Mouse (Mus musculus) kidney, embryonic 15.5 days (tissue): ENCODE results near the gene Atg16l2. TPM values are rescaled to one million over a fixed set of nuclear protein-coding genes. Genes with fewer than 3 reads are reported as not detected.

Source experiments
- ATAC-seq: fragments of 200-750 bp; cut with Nextera tagmentation; replicated peaks from 2 replicates; pipeline ENCODE4 v1.8.0; 2017; ENCODE audit warnings: moderate TSS enrichment; ENCODE audit not compliant: low FRiP score
- H3K27ac ChIP-seq: fragments of 300-500 bp; sonication (generic); 2 replicates; pipeline ENCODE4 v1.5.1; 2015; ENCODE audit warnings: mild to moderate bottlenecking, inconsistent platforms
- H3K27me3 ChIP-seq: fragments of 300-500 bp; sonication (generic); 2 replicates; pipeline ENCODE4 v1.6.1; 2015; ENCODE audit warnings: inconsistent platforms
- H3K36me3 ChIP-seq: fragments of 300-500 bp; sonication (generic); 2 replicates; pipeline ENCODE4 v1.6.1; 2015; ENCODE audit warnings: inconsistent platforms
- H3K4me1 ChIP-seq: fragments of 300-500 bp; sonication (generic); 2 replicates; pipeline ENCODE4 v1.6.1; 2015; ENCODE audit warnings: inconsistent platforms
- H3K4me2 ChIP-seq: fragments of 300-500 bp; sonication (generic); 2 replicates; pipeline ENCODE4 v1.6.1; 2015; ENCODE audit warnings: moderate library complexity, mild to moderate bottlenecking, inconsistent platforms
- H3K4me3 ChIP-seq: fragments of 300-500 bp; sonication (generic); replicated peaks from 2 replicates; pipeline ENCODE4 v1.5.1; 2015; ENCODE audit warnings: mild to moderate bottlenecking, inconsistent platforms
- H3K9ac ChIP-seq: fragments of 300-500 bp; sonication (generic); 2 replicates; pipeline ENCODE4 v1.6.1; 2015; ENCODE audit warnings: mild to moderate bottlenecking, inconsistent platforms
- H3K9me3 ChIP-seq: fragments of 300-500 bp; sonication (generic); replicated peaks from 2 replicates; pipeline ENCODE4 v1.6.1; 2016; ENCODE audit warnings: inconsistent platforms
- WGBS: fragments of 180-500 bp; shearing (Covaris S2); methylation state at CpG from one replicate; pipeline ENCODE4 v1.1.7; 2015; ENCODE audit warnings: mixed read lengths; 5-methylcytosine and 5-hydroxymethylcytosine counted together
- polyA plus RNA-seq: library from polyadenylated mRNA; unstranded; fragments of >200 nt; fragmentation: Nextera tagmentation; extraction: Ambion mirVana; gene quantifications from 2 replicates; pipeline ENCODE4 v1.2.1, GENCODE M21; 2015

The Atg16l2 gene
- polyA plus RNA-seq, 1 experiment from 2014 or later, result 18.5 TPM

DNA sequence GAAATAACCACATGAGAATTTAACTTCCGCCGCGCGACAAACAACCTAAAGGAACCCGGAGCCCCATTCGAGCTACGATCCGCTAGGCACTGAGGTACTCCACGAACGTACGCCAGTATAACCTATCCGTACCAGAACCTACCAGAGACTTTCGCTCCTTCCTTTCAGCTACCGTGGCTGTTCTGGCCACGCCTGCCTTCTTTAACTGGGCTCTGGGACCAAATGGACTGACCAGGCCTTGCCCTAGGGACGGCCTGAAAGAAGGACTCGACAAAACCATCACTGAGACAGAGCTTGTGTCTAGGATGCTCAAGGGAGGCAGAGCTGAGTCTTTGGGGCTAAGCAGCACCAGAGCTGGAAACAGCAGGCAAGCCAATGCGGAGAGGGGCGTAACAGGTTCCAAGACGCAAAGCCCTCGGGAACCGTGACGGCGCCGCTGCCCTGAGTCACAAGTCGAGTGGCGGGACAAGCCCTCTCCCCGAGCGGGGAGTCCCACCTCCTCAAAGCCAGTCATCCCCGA is 630 bp downstream of the Atg16l2 start:
- H3K4me2 ChIP-seq, result peak overlapping the region; percentile 86
- peak overlapping the region; percentile 70 for H3K27ac ChIP-seq
- H3K4me1 ChIP-seq, result peaks cover 31% of the 10 kb centered on the region
- H3K9me3 ChIP-seq, result no peaks in the 10 kb centered on the region
- peak overlapping the region; percentile 50 for H3K9ac ChIP-seq
- no peak; the same call in none of the 2 replicates for ATAC-seq
- H3K36me3 ChIP-seq, result no peaks in the 10 kb centered on the region
- peaks cover 29% of the 10 kb centered on the region for H3K27me3 ChIP-seq
- peak overlapping the region; percentile 64 for H3K4me3 ChIP-seq
- under 1% methylated on average over 30 of the region's 30 CpGs for WGBS

GRCm38 (mm10) chr7:101298375-101298774 is 3.7 kb downstream of the Atg16l2 start:
- H3K36me3 ChIP-seq, result no peaks in the 10 kb centered on the region; the same call in 1 of the 2 replicates
- no peak overlapping the region for H3K4me3 ChIP-seq
- no peak overlapping the region for H3K9ac ChIP-seq
- 84% methylated on average over 3 of the region's 3 CpGs for WGBS
- H3K4me2 ChIP-seq, result no peak overlapping the region
- peaks cover 34% of the 10 kb centered on the region for H3K4me1 ChIP-seq
- no peaks in the 10 kb centered on the region for H3K9me3 ChIP-seq
- ATAC-seq, result no peak
- H3K27me3 ChIP-seq, result peaks cover 29% of the 10 kb centered on the region
- H3K27ac ChIP-seq, result no peak overlapping the region

DNA sequence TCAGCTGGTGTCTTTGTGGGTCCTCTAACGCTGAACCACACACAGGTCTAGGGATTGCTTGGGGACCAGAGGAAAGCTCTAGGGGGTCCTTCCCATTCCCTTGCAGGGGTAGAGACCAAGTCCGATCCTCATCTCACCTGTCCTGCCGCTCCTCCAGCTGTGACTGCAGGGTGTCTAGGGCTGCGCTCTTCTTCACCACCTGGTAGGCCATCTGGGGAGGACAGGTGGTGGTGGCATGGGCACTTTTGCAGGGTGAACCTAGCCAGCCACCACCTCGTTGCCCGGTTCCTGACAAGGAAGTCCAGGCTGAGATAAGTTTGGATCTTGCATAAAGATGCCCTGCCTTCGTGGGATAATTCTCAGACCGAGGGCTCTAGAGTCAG is 5.0 kb downstream of the Atg16l2 start:
- Histone ChIP-seq H3K9me3 (no peaks in the 10 kb centered on the region), H3K27me3 (peaks cover 29% of the 10 kb centered on the region), H3K36me3 (peaks cover under 1% of the 10 kb centered on the region; the same call in 1 of the 2 replicates), H3K9ac (peak overlapping the region; percentile 37; the same call in 1 of the 2 replicates), H3K27ac (no peak overlapping the region), H3K4me2 (peak overlapping the region; percentile 75), H3K4me3 (peak overlapping the region; percentile 37), H3K4me1 (peaks cover 28% of the 10 kb centered on the region)
- ATAC-seq, result peak; percentile 21; the same call in 1 of the 2 replicates
- WGBS, result 25% methylated on average over 8 of the region's 8 CpGs

DNA sequence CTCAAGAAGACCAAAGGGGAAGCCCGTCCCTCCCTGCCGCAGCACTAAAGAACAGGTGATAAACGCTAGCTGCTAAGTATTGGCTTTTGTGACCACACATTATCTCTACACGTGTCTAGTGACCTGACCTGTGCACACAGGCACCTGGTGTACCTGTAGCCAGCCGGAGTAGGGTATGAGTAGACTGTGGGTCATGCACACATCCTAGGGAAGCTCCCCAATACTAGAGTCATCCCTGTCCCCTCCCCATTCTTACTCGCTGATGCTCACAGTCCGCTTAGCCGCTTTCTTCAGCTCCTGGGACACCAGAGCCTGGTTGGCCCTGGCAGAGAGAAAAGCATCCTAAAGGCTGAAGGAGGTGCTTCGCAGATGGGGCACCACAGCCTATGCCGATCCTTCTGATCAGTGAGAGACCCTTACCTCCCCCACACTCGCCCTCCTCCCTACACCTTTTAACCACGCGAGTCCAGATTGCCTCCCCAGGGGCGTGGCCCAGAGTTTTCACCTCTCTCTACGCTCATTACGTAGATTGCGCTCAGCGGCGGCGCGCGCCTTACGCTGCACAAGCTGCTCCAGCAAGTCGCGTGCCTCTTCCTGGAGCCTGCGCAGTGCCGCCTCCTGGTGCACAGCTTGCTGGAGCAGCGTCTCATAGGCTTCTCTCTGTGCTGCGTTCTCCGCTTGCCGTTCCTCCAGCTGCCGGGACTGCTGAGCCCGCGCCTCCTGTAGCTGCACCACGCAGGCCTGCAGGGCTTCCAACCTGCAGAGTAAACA is 5.6 kb downstream of the Atg16l2 start:
- peak; percentile 76 for ATAC-seq
- 11% methylated on average over 35 of the region's 35 CpGs for WGBS
- Histone ChIP-seq H3K4me3 (peak overlapping the region; percentile 37), H3K27ac (no peak overlapping the region), H3K4me2 (peak overlapping the region; percentile 75), H3K27me3 (peaks cover 29% of the 10 kb centered on the region), H3K9me3 (no peaks in the 10 kb centered on the region), H3K36me3 (peaks cover 5% of the 10 kb centered on the region; the same call in 1 of the 2 replicates), H3K9ac (peak overlapping the region; percentile 37), H3K4me1 (peaks cover 26% of the 10 kb centered on the region)

DNA sequence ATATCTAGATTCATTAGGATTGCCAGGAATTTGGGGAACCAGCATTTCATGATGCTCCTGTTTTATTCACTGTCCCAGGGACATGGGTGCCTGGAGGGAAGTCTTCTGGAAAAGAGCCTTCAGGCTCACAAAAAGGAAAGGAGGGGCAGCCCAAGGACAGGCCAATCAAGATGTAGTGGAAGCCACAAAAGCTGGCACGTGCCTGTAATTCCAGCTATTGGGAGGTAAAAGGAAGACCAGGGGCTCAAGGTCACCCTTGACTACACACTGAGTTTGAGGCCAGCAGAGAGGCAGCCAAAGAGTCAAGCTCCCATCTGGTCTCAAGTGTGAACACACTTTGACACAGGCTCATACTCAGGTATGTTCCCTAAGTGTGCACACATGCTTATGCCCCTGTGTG is 6.6 kb downstream of the Atg16l2 start:
- Histone ChIP-seq H3K9me3 (no peaks in the 10 kb centered on the region), H3K4me3 (no peak overlapping the region), H3K27me3 (peaks cover 25% of the 10 kb centered on the region), H3K4me2 (no peak overlapping the region), H3K27ac (no peak overlapping the region), H3K9ac (no peak overlapping the region), H3K36me3 (peaks cover 12% of the 10 kb centered on the region; the same call in 1 of the 2 replicates), H3K4me1 (peaks cover 16% of the 10 kb centered on the region)
- ATAC-seq, result no peak
- 42% methylated on average over 1 of the region's 1 CpGs for WGBS

- ATAC-seq, result no peak
- WGBS, result 57% methylated on average over 4 of the region's 4 CpGs
- Histone ChIP-seq H3K4me3 (no peak overlapping the region), H3K9me3 (no peaks in the 10 kb centered on the region), H3K4me2 (no peak overlapping the region), H3K36me3 (peaks cover 24% of the 10 kb centered on the region), H3K9ac (no peak overlapping the region), H3K4me1 (peaks cover 11% of the 10 kb centered on the region), H3K27ac (no peak overlapping the region), H3K27me3 (peaks cover 15% of the 10 kb centered on the region)
Measured at GRCm38 (mm10) chr7:101293611-101294010, 8.4 kb downstream of the Atg16l2 start.

- ATAC-seq, result no peak
- no peak overlapping the region for H3K4me2 ChIP-seq
- no peak overlapping the region for H3K9ac ChIP-seq
- WGBS, result 42% methylated on average over 4 of the region's 4 CpGs
- H3K27me3 ChIP-seq, result peaks cover 11% of the 10 kb centered on the region
- no peak overlapping the region for H3K4me3 ChIP-seq
- no peaks in the 10 kb centered on the region for H3K9me3 ChIP-seq
- peaks cover 11% of the 10 kb centered on the region for H3K4me1 ChIP-seq
- H3K27ac ChIP-seq, result no peak overlapping the region
- peaks cover 24% of the 10 kb centered on the region for H3K36me3 ChIP-seq
Measured at GRCm38 (mm10) chr7:101293138-101293537, 8.9 kb downstream of the Atg16l2 start.

DNA sequence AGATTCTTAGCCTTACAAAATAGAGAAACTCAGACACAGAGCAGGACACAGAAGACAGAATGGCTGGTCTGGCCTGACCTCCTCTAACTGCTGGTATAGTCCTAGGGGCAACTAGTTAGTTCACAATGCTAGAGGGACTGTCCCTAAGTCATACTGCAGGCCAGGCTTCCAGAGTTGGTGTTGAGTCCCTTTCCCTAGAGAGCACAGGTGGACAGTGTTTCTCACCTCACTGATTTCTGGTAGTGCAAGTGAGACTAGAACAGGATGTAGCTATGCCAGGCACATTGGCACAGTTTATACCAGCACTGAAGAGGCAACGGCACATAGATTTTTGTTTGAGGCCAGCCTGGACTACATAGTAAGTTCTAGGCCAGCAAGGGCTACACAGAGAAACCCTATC is 9.4 kb downstream of the Atg16l2 start:
- Histone ChIP-seq H3K4me1 (peaks cover 11% of the 10 kb centered on the region), H3K36me3 (peaks cover 24% of the 10 kb centered on the region), H3K9ac (no peak overlapping the region), H3K4me2 (no peak overlapping the region), H3K27ac (no peak overlapping the region), H3K27me3 (peaks cover 6% of the 10 kb centered on the region), H3K4me3 (no peak overlapping the region), H3K9me3 (no peaks in the 10 kb centered on the region)
- no peak for ATAC-seq
- 94% methylated on average over 1 of the region's 1 CpGs for WGBS

DNA sequence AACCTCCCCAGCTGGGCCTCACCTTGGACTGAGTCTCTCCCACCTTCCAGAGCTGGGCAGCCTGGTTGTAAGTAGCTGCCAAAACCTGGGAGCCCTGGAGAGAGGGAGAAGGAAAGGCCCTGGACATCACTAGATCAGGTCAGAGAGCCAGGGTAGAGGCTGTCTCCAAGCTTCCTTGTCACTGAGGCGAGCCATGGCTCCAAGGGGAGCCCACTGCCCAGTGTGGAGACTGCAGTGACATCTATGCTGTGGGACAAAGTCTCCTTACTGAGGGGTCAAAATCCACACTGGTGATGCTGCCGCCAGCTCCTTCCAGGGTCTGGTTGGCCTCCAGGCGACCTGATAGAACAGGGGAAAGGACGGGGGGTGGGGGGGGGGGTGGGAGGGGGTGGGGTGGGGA is 10.0 kb downstream of the Atg16l2 start:
- Histone ChIP-seq H3K9ac (no peak overlapping the region), H3K9me3 (no peaks in the 10 kb centered on the region), H3K4me1 (peaks cover 8% of the 10 kb centered on the region), H3K4me2 (no peak overlapping the region), H3K27ac (no peak overlapping the region), H3K27me3 (peaks cover 2% of the 10 kb centered on the region; the same call in 1 of the 2 replicates), H3K4me3 (no peak overlapping the region), H3K36me3 (peaks cover 30% of the 10 kb centered on the region)
- ATAC-seq, result no peak
- WGBS, result 64% methylated on average over 4 of the region's 4 CpGs

DNA sequence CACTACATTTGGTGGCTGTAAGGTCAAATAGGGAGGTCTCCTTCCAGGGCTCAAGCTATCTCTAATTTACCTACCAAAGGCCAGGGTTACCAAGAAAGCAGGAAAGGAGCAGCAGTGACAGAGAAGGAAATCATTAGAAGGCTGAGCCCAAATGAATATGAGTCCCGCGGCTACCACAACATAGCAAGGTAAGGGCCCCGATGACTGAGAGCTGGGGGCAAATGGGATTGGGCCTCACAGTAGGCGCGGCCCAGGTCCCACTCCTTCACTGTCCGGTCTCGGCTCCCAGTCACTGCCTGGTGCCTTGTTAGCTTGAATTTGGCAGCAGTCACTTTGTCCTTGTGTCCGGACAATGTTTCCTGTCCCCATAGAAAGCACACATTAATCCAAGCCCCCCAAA is 10.4 kb downstream of the Atg16l2 start:
- WGBS, result 90% methylated on average over 8 of the region's 8 CpGs
- no peak for ATAC-seq
- no peak overlapping the region for H3K4me3 ChIP-seq
- H3K36me3 ChIP-seq, result peaks cover 35% of the 10 kb centered on the region
- H3K9me3 ChIP-seq, result no peaks in the 10 kb centered on the region
- H3K4me1 ChIP-seq, result peaks cover 5% of the 10 kb centered on the region
- no peak overlapping the region for H3K9ac ChIP-seq
- no peak overlapping the region for H3K27ac ChIP-seq
- H3K27me3 ChIP-seq, result no peaks in the 10 kb centered on the region
- no peak overlapping the region for H3K4me2 ChIP-seq

GRCm38 (mm10) chr7:101291211-101291610 is 10.8 kb downstream of the Atg16l2 start:
- WGBS, result 88% methylated on average over 5 of the region's 5 CpGs
- H3K27me3 ChIP-seq, result no peaks in the 10 kb centered on the region

GRCm38 (mm10) chr7:101290401-101290800 is 11.7 kb downstream of the Atg16l2 start:
- H3K9ac ChIP-seq, result no peak overlapping the region
- no peaks in the 10 kb centered on the region for H3K27me3 ChIP-seq
- H3K4me3 ChIP-seq, result no peak overlapping the region
- H3K4me2 ChIP-seq, result no peak overlapping the region
- no peak overlapping the region for H3K27ac ChIP-seq
- peaks cover 47% of the 10 kb centered on the region for H3K36me3 ChIP-seq
- no peaks in the 10 kb centered on the region for H3K9me3 ChIP-seq
- WGBS, result 89% methylated on average over 10 of the region's 10 CpGs
- no peaks in the 10 kb centered on the region for H3K4me1 ChIP-seq
- no peak for ATAC-seq

More at GRCm38 (mm10) chr7:101291211-101291610, 10.8 kb downstream of the Atg16l2 start:
- no peak overlapping the region for H3K4me2 ChIP-seq
- H3K9ac ChIP-seq, result no peak overlapping the region
- H3K36me3 ChIP-seq, result peaks cover 39% of the 10 kb centered on the region
- peaks cover under 1% of the 10 kb centered on the region for H3K4me1 ChIP-seq
- H3K9me3 ChIP-seq, result no peaks in the 10 kb centered on the region
- no peak overlapping the region for H3K27ac ChIP-seq
- ATAC-seq, result no peak
- no peak overlapping the region for H3K4me3 ChIP-seq
